Mouse (Mus musculus): Measurements from ENCODE around the gene Ano1.
A peak's percentile ranks its signal among the peaks of the same experiment; 100 is the strongest.

The Ano1 gene

GRCm38 (mm10) chr7:144634875-144635274 lies 116.9 kb downstream of the Ano1 start:
- no peak for DNase-seq (ENCODE audit: low read depth)

GRCm38 (mm10) chr7:144634450-144634849 lies 117.3 kb downstream of the Ano1 start:
- DNase-seq (ENCODE audit: low read depth): no peak

GRCm38 (mm10) chr7:144632321-144632720 lies 119.5 kb downstream of the Ano1 start:
- peak; percentile 19 for DNase-seq (ENCODE audit: low read depth)

GRCm38 (mm10) chr7:144630622-144631021 lies 121.2 kb downstream of the Ano1 start:
- DNase-seq (ENCODE audit: low read depth): peak; percentile 70

GRCm38 (mm10) chr7:144628334-144628915 lies 123.3 kb downstream of the Ano1 start:
- DNase-seq (ENCODE audit: low read depth): no peak

- no peak for DNase-seq (ENCODE audit: low read depth)
These were observed 124.0 kb downstream of the Ano1 start for GRCm38 (mm10) chr7:144627606-144628333.

- no peak for DNase-seq (ENCODE audit: low read depth)
These were observed 125.7 kb downstream of the Ano1 start for GRCm38 (mm10) chr7:144626042-144626441.

GRCm38 (mm10) chr7:144620721-144621681 lies 130.8 kb downstream of the Ano1 start:
- DNase-seq (ENCODE audit: low read depth): no peak

- no peak for DNase-seq (ENCODE audit: low read depth)
These were observed 131.5 kb downstream of the Ano1 start for GRCm38 (mm10) chr7:144620315-144620714.

GRCm38 (mm10) chr7:144615343-144615742 lies 136.4 kb downstream of the Ano1 start:
- no peak for DNase-seq (ENCODE audit: low read depth)

GRCm38 (mm10) chr7:144612829-144613228 lies 138.9 kb downstream of the Ano1 start:
- no peak for DNase-seq (ENCODE audit: low read depth)

- no peak for DNase-seq (ENCODE audit: low read depth)
These were observed 139.4 kb downstream of the Ano1 start for GRCm38 (mm10) chr7:144612351-144612750.

GRCm38 (mm10) chr7:144611595-144611994 lies 140.2 kb downstream of the Ano1 start:
- DNase-seq (ENCODE audit: low read depth): peak; percentile 17

GRCm38 (mm10) chr7:144609568-144609967 lies 142.2 kb downstream of the Ano1 start:
- DNase-seq (ENCODE audit: low read depth): no peak

GRCm38 (mm10) chr7:144607862-144608261 lies 143.9 kb downstream of the Ano1 start:
- no peak for DNase-seq (ENCODE audit: low read depth)

GRCm38 (mm10) chr7:144604735-144605134 lies 147.0 kb downstream of the Ano1 start:
- no peak for DNase-seq (ENCODE audit: low read depth)

GRCm38 (mm10) chr7:144604291-144604690 lies 147.5 kb downstream of the Ano1 start:
- no peak for DNase-seq (ENCODE audit: low read depth)

- no peak for DNase-seq (ENCODE audit: low read depth)
These were observed 151.4 kb downstream of the Ano1 start for GRCm38 (mm10) chr7:144600333-144600900.

GRCm38 (mm10) chr7:144589508-144589907 lies 162.3 kb downstream of the Ano1 start:
- DNase-seq (ENCODE audit: low read depth): peak; percentile 18

- peak; percentile 60 for DNase-seq (ENCODE audit: low read depth)
These were observed 164.5 kb downstream of the Ano1 start for GRCm38 (mm10) chr7:144587291-144587690.

- peak; percentile 63 for DNase-seq (ENCODE audit: low read depth)
These were observed 166.1 kb downstream of the Ano1 start for GRCm38 (mm10) chr7:144585648-144586047.

- DNase-seq (ENCODE audit: low read depth): peak; percentile 83
These were observed 168.2 kb downstream of the Ano1 start for GRCm38 (mm10) chr7:144583619-144584018.

All from 416B (cell line).